Mouse (Mus musculus): ENCODE measurements around the gene Plppr2. TPM values are rescaled to one million over a fixed set of nuclear protein-coding genes. Genes with fewer than 3 reads are reported as not detected.
A peak's percentile ranks its signal among the peaks of the same experiment; 100 is the strongest.

Gene Plppr2
- total and polyA plus RNA-seq, 3 experiments = 2.5 to 7.5 (median 2.6) TPM

DNA sequence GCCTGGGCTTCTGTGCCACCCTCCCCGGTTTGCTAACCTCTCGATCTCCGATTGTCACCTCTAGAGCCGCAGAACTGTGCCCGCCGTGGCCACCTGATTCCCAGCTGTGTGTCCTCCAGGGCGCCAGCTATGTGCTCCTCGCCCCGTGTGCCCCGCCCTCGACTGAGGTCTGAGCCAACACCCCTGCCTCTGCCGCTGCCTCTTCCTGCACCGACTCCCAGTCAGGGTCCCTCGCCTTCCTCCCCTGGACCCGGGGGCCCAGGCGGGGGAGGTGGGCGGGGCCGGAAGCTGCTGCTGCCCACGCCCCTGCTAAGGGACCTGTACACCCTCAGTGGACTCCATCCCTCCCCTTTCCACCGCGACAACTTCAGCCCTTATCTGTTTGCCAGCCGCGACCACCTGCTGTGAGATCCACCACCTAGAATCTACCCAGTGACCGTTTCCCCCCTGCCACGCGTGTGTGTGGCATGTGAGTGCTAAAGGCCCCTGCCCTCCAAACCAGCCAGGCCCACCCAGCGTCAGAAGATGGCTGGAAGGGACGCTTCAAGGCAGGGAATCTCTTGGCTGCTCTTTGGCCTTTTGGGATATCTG, 10.8 kb downstream of the Plppr2 start:
- 8% methylated on average over 28 of the region's 28 CpGs for WGBS

GRCm38 (mm10) chr9:21948146-21948545, 11.3 kb downstream of the Plppr2 start:
- no peak for DNase-seq
- Histone ChIP-seq H3K4me3 (no peak overlapping the region), H3K79me2 (replicated peaks; ENCODE audit: control insufficient read depth, insufficient read depth, low read length) (no peaks in the 10 kb centered on the region), H3K27me3 (ENCODE audit: control insufficient read depth, insufficient read depth, low read length) (peaks cover 5% of the 10 kb centered on the region), H3K27ac (no peak overlapping the region), H3K4me1 (ENCODE audit: control insufficient read depth, insufficient read depth, low read length) (no peaks in the 10 kb centered on the region), H3K36me3 (ENCODE audit: control insufficient read depth, insufficient read depth, low read length) (no peaks in the 10 kb centered on the region), H3K9ac (ENCODE audit: low read depth, low read length) (no peak overlapping the region)
- TF ChIP-seq CTCF (IDR thresholded peaks at IDR 0.05) (no peak), POLR2A (IDR thresholded peaks at IDR 0.05; ENCODE audit: insufficient read depth, low read depth, low read length) (no peak), EP300 (IDR thresholded peaks at IDR 0.05; ENCODE audit: insufficient read depth, low read depth, low read length) (no peak)
- WGBS = 46% methylated on average over 8 of the region's 8 CpGs
- intact Hi-C loops (cut with DNase I) = no loop called here

More for the DNA sequence above, 10.8 kb downstream of the Plppr2 start:
- H3K4me1 ChIP-seq (ENCODE audit: control insufficient read depth, insufficient read depth, low read length) = no peaks in the 10 kb centered on the region
- intact Hi-C loops (cut with DNase I) = no loop called here
- no peaks in the 10 kb centered on the region for H3K79me2 ChIP-seq (replicated peaks; ENCODE audit: control insufficient read depth, insufficient read depth, low read length)
- no peak for DNase-seq
- H3K27ac ChIP-seq = no peak overlapping the region
- peaks cover 5% of the 10 kb centered on the region for H3K27me3 ChIP-seq (ENCODE audit: control insufficient read depth, insufficient read depth, low read length)
- no peak overlapping the region for H3K9ac ChIP-seq (ENCODE audit: low read depth, low read length)
- no peak overlapping the region for H3K4me3 ChIP-seq
- TF ChIP-seq EP300 (IDR thresholded peaks at IDR 0.05; ENCODE audit: insufficient read depth, low read depth, low read length) (no peak), CTCF (IDR thresholded peaks at IDR 0.05) (no peak), POLR2A (IDR thresholded peaks at IDR 0.05; ENCODE audit: insufficient read depth, low read depth, low read length) (no peak)
- H3K36me3 ChIP-seq (ENCODE audit: control insufficient read depth, insufficient read depth, low read length) = no peaks in the 10 kb centered on the region

DNA sequence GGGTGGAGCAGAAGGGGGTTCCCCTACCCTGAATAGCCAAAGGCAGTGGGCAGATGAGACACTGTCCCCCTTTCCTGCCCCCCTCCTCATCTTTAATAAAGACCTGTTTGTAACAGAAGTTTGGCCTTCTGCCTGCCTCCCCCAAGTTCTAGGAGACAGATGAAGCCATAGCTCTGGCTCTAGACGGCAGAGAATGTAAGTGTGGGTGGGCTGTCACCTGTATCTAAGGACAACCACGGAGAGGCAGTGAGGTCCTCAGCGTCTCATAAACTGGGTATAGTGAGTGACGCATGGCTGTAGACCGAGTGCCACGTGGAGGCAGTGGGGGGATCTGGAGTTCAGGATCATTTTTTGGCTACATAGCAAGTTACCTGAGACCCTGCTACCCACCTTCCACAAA, 12.0 kb downstream of the Plppr2 start:
- H3K36me3 ChIP-seq (ENCODE audit: control insufficient read depth, insufficient read depth, low read length) = no peaks in the 10 kb centered on the region
- no peak for TF ChIP-seq CTCF (IDR thresholded peaks at IDR 0.05)
- TF ChIP-seq POLR2A (IDR thresholded peaks at IDR 0.05; ENCODE audit: insufficient read depth, low read depth, low read length) = no peak
- no peak for TF ChIP-seq EP300 (IDR thresholded peaks at IDR 0.05; ENCODE audit: insufficient read depth, low read depth, low read length)
- WGBS = 63% methylated on average over 6 of the region's 6 CpGs
- H3K9ac ChIP-seq (ENCODE audit: low read depth, low read length) = no peak overlapping the region
- no peak overlapping the region for H3K27ac ChIP-seq
- no peak overlapping the region for H3K4me3 ChIP-seq
- intact Hi-C loops (cut with DNase I) = no loop called here
- no peaks in the 10 kb centered on the region for H3K4me1 ChIP-seq (ENCODE audit: control insufficient read depth, insufficient read depth, low read length)
- DNase-seq = no peak
- H3K79me2 ChIP-seq (replicated peaks; ENCODE audit: control insufficient read depth, insufficient read depth, low read length) = no peaks in the 10 kb centered on the region
- peaks cover 2% of the 10 kb centered on the region; the same call in 1 of the 2 replicates for H3K27me3 ChIP-seq (ENCODE audit: control insufficient read depth, insufficient read depth, low read length)

GRCm38 (mm10) chr9:21950322-21950721, 13.5 kb downstream of the Plppr2 start:
- H3K27ac ChIP-seq = no peak overlapping the region
- no peak overlapping the region for H3K4me3 ChIP-seq
- TF ChIP-seq EP300 (IDR thresholded peaks at IDR 0.05; ENCODE audit: insufficient read depth, low read depth, low read length) = peak; percentile 84; the same call in 1 of the 2 replicates
- TF ChIP-seq POLR2A (IDR thresholded peaks at IDR 0.05; ENCODE audit: insufficient read depth, low read depth, low read length) = no peak
- peak; percentile 57 to 87 for DNase-seq
- intact Hi-C loops (cut with DNase I) = no loop called here
- no peaks in the 10 kb centered on the region for H3K4me1 ChIP-seq (ENCODE audit: control insufficient read depth, insufficient read depth, low read length)
- H3K79me2 ChIP-seq (replicated peaks; ENCODE audit: control insufficient read depth, insufficient read depth, low read length) = no peaks in the 10 kb centered on the region
- H3K9ac ChIP-seq (ENCODE audit: low read depth, low read length) = no peak overlapping the region
- WGBS = 15% methylated on average over 11 of the region's 11 CpGs
- H3K27me3 ChIP-seq (ENCODE audit: control insufficient read depth, insufficient read depth, low read length) = peaks cover 2% of the 10 kb centered on the region; the same call in 1 of the 2 replicates
- H3K36me3 ChIP-seq (ENCODE audit: control insufficient read depth, insufficient read depth, low read length) = no peaks in the 10 kb centered on the region

DNA sequence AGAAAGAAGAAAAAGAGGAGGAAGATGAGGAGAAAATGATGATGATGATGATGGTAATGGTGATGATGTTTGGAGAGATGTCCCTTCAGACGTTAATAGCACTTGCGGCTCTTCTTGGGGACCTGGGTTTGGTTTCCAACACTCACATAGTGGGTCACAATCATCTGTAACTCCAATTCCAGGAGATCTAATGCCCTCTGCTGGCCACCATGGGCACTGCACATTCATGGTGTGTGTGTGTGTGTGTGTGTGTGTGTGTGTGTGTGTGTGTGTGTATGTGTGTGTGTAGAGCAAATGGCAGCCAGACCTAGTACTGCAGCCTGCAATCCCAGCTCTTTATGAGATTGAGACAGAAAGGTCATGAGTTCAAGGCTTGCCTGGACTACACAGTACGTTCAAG, 15.1 kb downstream of the Plppr2 start:
- Histone ChIP-seq H3K4me1 (ENCODE audit: control insufficient read depth, insufficient read depth, low read length) (no peaks in the 10 kb centered on the region), H3K36me3 (ENCODE audit: control insufficient read depth, insufficient read depth, low read length) (no peaks in the 10 kb centered on the region), H3K27ac (no peak overlapping the region), H3K9ac (ENCODE audit: low read depth, low read length) (no peak overlapping the region), H3K27me3 (ENCODE audit: control insufficient read depth, insufficient read depth, low read length) (peaks cover 2% of the 10 kb centered on the region; the same call in 1 of the 2 replicates), H3K4me3 (no peak overlapping the region), H3K79me2 (replicated peaks; ENCODE audit: control insufficient read depth, insufficient read depth, low read length) (no peaks in the 10 kb centered on the region)
- 73% methylated on average over 3 of the region's 3 CpGs for WGBS
- DNase-seq = no peak
- TF ChIP-seq POLR2A (IDR thresholded peaks at IDR 0.05; ENCODE audit: insufficient read depth, low read depth, low read length) (no peak), CTCF (IDR thresholded peaks at IDR 0.05) (0 out of 2 replicates have a peak, but pooled peaks have one; percentile 20), EP300 (IDR thresholded peaks at IDR 0.05; ENCODE audit: insufficient read depth, low read depth, low read length) (no peak)
- intact Hi-C loops (cut with DNase I) = no loop called here

DNA sequence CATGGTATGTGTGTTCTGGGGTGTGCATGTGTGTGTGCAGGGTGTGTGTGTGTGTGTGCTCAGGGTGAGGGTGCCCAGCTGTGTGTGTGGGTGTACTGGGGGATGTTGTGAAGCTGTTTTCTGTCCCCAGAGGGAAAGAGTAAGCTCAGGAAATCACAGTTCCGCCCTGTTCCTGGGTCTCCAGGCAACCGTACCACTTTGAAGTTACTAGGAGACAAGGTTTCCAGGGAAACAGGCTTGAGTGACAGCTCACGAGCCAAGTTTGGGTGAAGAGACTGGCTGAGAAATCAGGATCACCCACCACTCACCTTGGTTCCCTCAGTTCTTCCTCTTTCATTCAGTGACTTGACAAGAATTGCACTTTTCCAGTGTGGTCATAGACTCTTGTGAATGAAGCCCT, 16.8 kb downstream of the Plppr2 start:
- H3K27me3 ChIP-seq (ENCODE audit: control insufficient read depth, insufficient read depth, low read length) = no peaks in the 10 kb centered on the region
- no peaks in the 10 kb centered on the region for H3K36me3 ChIP-seq (ENCODE audit: control insufficient read depth, insufficient read depth, low read length)
- no peak overlapping the region for H3K9ac ChIP-seq (ENCODE audit: low read depth, low read length)
- intact Hi-C loops (cut with DNase I) = no loop called here
- no peak overlapping the region for H3K27ac ChIP-seq
- 5% methylated on average over 3 of the region's 3 CpGs for WGBS
- no peaks in the 10 kb centered on the region for H3K79me2 ChIP-seq (replicated peaks; ENCODE audit: control insufficient read depth, insufficient read depth, low read length)
- H3K4me1 ChIP-seq (ENCODE audit: control insufficient read depth, insufficient read depth, low read length) = no peaks in the 10 kb centered on the region
- TF ChIP-seq EP300 (IDR thresholded peaks at IDR 0.05; ENCODE audit: insufficient read depth, low read depth, low read length) (no peak), CTCF (IDR thresholded peaks at IDR 0.05) (no peak), POLR2A (IDR thresholded peaks at IDR 0.05; ENCODE audit: insufficient read depth, low read depth, low read length) (no peak)
- H3K4me3 ChIP-seq = no peak overlapping the region
- DNase-seq = no peak
